Mouse (Mus musculus): ENCODE measurements around the gene Nipa2. TPM values are rescaled to one million over a fixed set of nuclear protein-coding genes. Genes with fewer than 3 reads are reported as not detected.

Nipa2 gene
- polyA plus RNA-seq, 1 experiment from 2014 or later = 44.8 TPM

- DNase-seq (ENCODE audit: low spot score, missing footprints) (no peak), ATAC-seq (ENCODE audit: low FRiP score) (no peak)
- H3K4me2 ChIP-seq = no peak overlapping the region
- H3K9me3 ChIP-seq (ENCODE audit: control insufficient read depth, low read length) = no peaks in the 10 kb centered on the region
- H3K4me3 ChIP-seq (ENCODE audit: low read depth, low read length) = no peak overlapping the region
- H3K27ac ChIP-seq (ENCODE audit: low read depth, low read length) = no peak overlapping the region
- peaks cover 13% of the 10 kb centered on the region for H3K36me3 ChIP-seq (ENCODE audit: control insufficient read depth, insufficient read depth, low read length)
- H3K27me3 ChIP-seq (ENCODE audit: control insufficient read depth, insufficient read depth, low read length) = no peaks in the 10 kb centered on the region
- H3K4me1 ChIP-seq (ENCODE audit: control insufficient read depth, insufficient read depth, low read length) = no peaks in the 10 kb centered on the region
- WGBS = 97% methylated on average over 5 of the region's 5 CpGs
- no peak overlapping the region for H3K9ac ChIP-seq (ENCODE audit: low read length)
These were observed 50.2 kb downstream of the Nipa2 start for GRCm38 (mm10) chr7:55912118-55912517.

GRCm38 (mm10) chr7:55911371-55911770, 50.9 kb downstream of the Nipa2 start:
- Histone ChIP-seq H3K4me1 (ENCODE audit: control insufficient read depth, insufficient read depth, low read length) (no peaks in the 10 kb centered on the region), H3K4me3 (ENCODE audit: low read depth, low read length) (no peak overlapping the region), H3K27ac (ENCODE audit: low read depth, low read length) (no peak overlapping the region), H3K9ac (ENCODE audit: low read length) (no peak overlapping the region), H3K9me3 (ENCODE audit: control insufficient read depth, low read length) (no peaks in the 10 kb centered on the region), H3K27me3 (ENCODE audit: control insufficient read depth, insufficient read depth, low read length) (no peaks in the 10 kb centered on the region), H3K36me3 (ENCODE audit: control insufficient read depth, insufficient read depth, low read length) (peaks cover 13% of the 10 kb centered on the region), H3K4me2 (no peak overlapping the region)
- WGBS = 88% methylated on average over 8 of the region's 8 CpGs
- DNase-seq (ENCODE audit: low spot score, missing footprints) (no peak), ATAC-seq (ENCODE audit: low FRiP score) (no peak)

- Histone ChIP-seq H3K4me1 (ENCODE audit: control insufficient read depth, insufficient read depth, low read length) (no peaks in the 10 kb centered on the region), H3K27me3 (ENCODE audit: control insufficient read depth, insufficient read depth, low read length) (no peaks in the 10 kb centered on the region), H3K9me3 (ENCODE audit: control insufficient read depth, low read length) (no peaks in the 10 kb centered on the region), H3K36me3 (ENCODE audit: control insufficient read depth, insufficient read depth, low read length) (peaks cover 16% of the 10 kb centered on the region), H3K27ac (ENCODE audit: low read depth, low read length) (no peak overlapping the region), H3K9ac (ENCODE audit: low read length) (no peak overlapping the region), H3K4me3 (ENCODE audit: low read depth, low read length) (no peak overlapping the region), H3K4me2 (no peak overlapping the region)
- WGBS = 80% methylated on average over 2 of the region's 2 CpGs
- DNase-seq (ENCODE audit: low spot score, missing footprints) (no peak), ATAC-seq (ENCODE audit: low FRiP score) (no peak)
These were observed 51.9 kb downstream of the Nipa2 start for GRCm38 (mm10) chr7:55910356-55910755.

GRCm38 (mm10) chr7:55909519-55909918, 52.8 kb downstream of the Nipa2 start:
- Histone ChIP-seq H3K36me3 (ENCODE audit: control insufficient read depth, insufficient read depth, low read length) (peaks cover 16% of the 10 kb centered on the region), H3K9ac (ENCODE audit: low read length) (no peak overlapping the region), H3K4me1 (ENCODE audit: control insufficient read depth, insufficient read depth, low read length) (no peaks in the 10 kb centered on the region), H3K4me3 (ENCODE audit: low read depth, low read length) (no peak overlapping the region), H3K4me2 (no peak overlapping the region), H3K27ac (ENCODE audit: low read depth, low read length) (no peak overlapping the region), H3K9me3 (ENCODE audit: control insufficient read depth, low read length) (no peaks in the 10 kb centered on the region), H3K27me3 (ENCODE audit: control insufficient read depth, insufficient read depth, low read length) (no peaks in the 10 kb centered on the region)
- ATAC-seq (ENCODE audit: low FRiP score) = no peak
- 100% methylated on average over 1 of the region's 1 CpGs for WGBS
- no peak for DNase-seq (ENCODE audit: low spot score, missing footprints)

- Histone ChIP-seq H3K36me3 (ENCODE audit: control insufficient read depth, insufficient read depth, low read length) (peaks cover 16% of the 10 kb centered on the region; the same call in 1 of the 2 replicates), H3K4me1 (ENCODE audit: control insufficient read depth, insufficient read depth, low read length) (no peaks in the 10 kb centered on the region), H3K4me3 (ENCODE audit: low read depth, low read length) (no peak overlapping the region), H3K27me3 (ENCODE audit: control insufficient read depth, insufficient read depth, low read length) (no peaks in the 10 kb centered on the region), H3K27ac (ENCODE audit: low read depth, low read length) (no peak overlapping the region), H3K9me3 (ENCODE audit: control insufficient read depth, low read length) (no peaks in the 10 kb centered on the region), H3K4me2 (no peak overlapping the region), H3K9ac (ENCODE audit: low read length) (no peak overlapping the region)
- DNase-seq (ENCODE audit: low spot score, missing footprints) (no peak), ATAC-seq (ENCODE audit: low FRiP score) (no peak)
- 81% methylated on average over 2 of the region's 2 CpGs for WGBS
These were observed 56.8 kb downstream of the Nipa2 start for GRCm38 (mm10) chr7:55905449-55905848.

GRCm38 (mm10) chr7:55903766-55904165, 58.5 kb downstream of the Nipa2 start:
- no peaks in the 10 kb centered on the region for H3K27me3 ChIP-seq (ENCODE audit: control insufficient read depth, insufficient read depth, low read length)
- H3K27ac ChIP-seq (ENCODE audit: low read depth, low read length) = no peak overlapping the region
- H3K36me3 ChIP-seq (ENCODE audit: control insufficient read depth, insufficient read depth, low read length) = peaks cover 22% of the 10 kb centered on the region; the same call in 1 of the 2 replicates
- WGBS = 90% methylated on average over 5 of the region's 5 CpGs
- no peaks in the 10 kb centered on the region for H3K4me1 ChIP-seq (ENCODE audit: control insufficient read depth, insufficient read depth, low read length)
- H3K4me2 ChIP-seq = no peak overlapping the region
- no peaks in the 10 kb centered on the region for H3K9me3 ChIP-seq (ENCODE audit: control insufficient read depth, low read length)
- no peak overlapping the region for H3K9ac ChIP-seq (ENCODE audit: low read length)
- no peak for DNase-seq (ENCODE audit: low spot score, missing footprints)
- H3K4me3 ChIP-seq (ENCODE audit: low read depth, low read length) = no peak overlapping the region
- no peak for ATAC-seq (ENCODE audit: low FRiP score)

GRCm38 (mm10) chr7:55891797-55892196, 70.5 kb downstream of the Nipa2 start:
- H3K4me1 ChIP-seq (ENCODE audit: control insufficient read depth, insufficient read depth, low read length) = no peaks in the 10 kb centered on the region
- H3K36me3 ChIP-seq (ENCODE audit: control insufficient read depth, insufficient read depth, low read length) = peaks cover 7% of the 10 kb centered on the region; the same call in 1 of the 2 replicates
- DNase-seq (ENCODE audit: low spot score, missing footprints) (no peak), ATAC-seq (ENCODE audit: low FRiP score) (no peak)
- no peak overlapping the region for H3K27ac ChIP-seq (ENCODE audit: low read depth, low read length)
- no peak overlapping the region for H3K4me2 ChIP-seq
- no peak overlapping the region for H3K9ac ChIP-seq (ENCODE audit: low read length)
- H3K9me3 ChIP-seq (ENCODE audit: control insufficient read depth, low read length) = no peaks in the 10 kb centered on the region
- 89% methylated on average over 11 of the region's 11 CpGs for WGBS
- no peaks in the 10 kb centered on the region for H3K27me3 ChIP-seq (ENCODE audit: control insufficient read depth, insufficient read depth, low read length)
- H3K4me3 ChIP-seq (ENCODE audit: low read depth, low read length) = no peak overlapping the region

- H3K4me1 ChIP-seq (ENCODE audit: control insufficient read depth, insufficient read depth, low read length) = no peaks in the 10 kb centered on the region
- no peak overlapping the region for H3K27ac ChIP-seq (ENCODE audit: low read depth, low read length)
- no peak overlapping the region for H3K9ac ChIP-seq (ENCODE audit: low read length)
- H3K4me2 ChIP-seq = no peak overlapping the region
- no peaks in the 10 kb centered on the region for H3K27me3 ChIP-seq (ENCODE audit: control insufficient read depth, insufficient read depth, low read length)
- H3K36me3 ChIP-seq (ENCODE audit: control insufficient read depth, insufficient read depth, low read length) = peaks cover 7% of the 10 kb centered on the region; the same call in 1 of the 2 replicates
- no peak for ATAC-seq (ENCODE audit: low FRiP score)
- H3K4me3 ChIP-seq (ENCODE audit: low read depth, low read length) = no peak overlapping the region
- no peak for DNase-seq (ENCODE audit: low spot score, missing footprints)
- H3K9me3 ChIP-seq (ENCODE audit: control insufficient read depth, low read length) = no peaks in the 10 kb centered on the region
These were observed 71.5 kb downstream of the Nipa2 start for GRCm38 (mm10) chr7:55890731-55891130.

- no peaks in the 10 kb centered on the region for H3K27me3 ChIP-seq (ENCODE audit: control insufficient read depth, insufficient read depth, low read length)
- no peak overlapping the region for H3K9ac ChIP-seq (ENCODE audit: low read length)
- peaks cover 7% of the 10 kb centered on the region; the same call in 1 of the 2 replicates for H3K36me3 ChIP-seq (ENCODE audit: control insufficient read depth, insufficient read depth, low read length)
- no peak overlapping the region for H3K27ac ChIP-seq (ENCODE audit: low read depth, low read length)
- H3K9me3 ChIP-seq (ENCODE audit: control insufficient read depth, low read length) = no peaks in the 10 kb centered on the region
- no peak for ATAC-seq (ENCODE audit: low FRiP score)
- 91% methylated on average over 4 of the region's 4 CpGs for WGBS
- H3K4me3 ChIP-seq (ENCODE audit: low read depth, low read length) = no peak overlapping the region
- no peak for DNase-seq (ENCODE audit: low spot score, missing footprints)
- H3K4me1 ChIP-seq (ENCODE audit: control insufficient read depth, insufficient read depth, low read length) = no peaks in the 10 kb centered on the region
- no peak overlapping the region for H3K4me2 ChIP-seq
These were observed 72.3 kb downstream of the Nipa2 start for GRCm38 (mm10) chr7:55889996-55890395.

- H3K36me3 ChIP-seq (ENCODE audit: control insufficient read depth, insufficient read depth, low read length) = peaks cover 9% of the 10 kb centered on the region; the same call in 1 of the 2 replicates
- ATAC-seq (ENCODE audit: low FRiP score) = no peak
- 91% methylated on average over 4 of the region's 4 CpGs for WGBS
- DNase-seq (ENCODE audit: low spot score, missing footprints) = no peak
- no peak overlapping the region for H3K4me2 ChIP-seq
- no peak overlapping the region for H3K4me3 ChIP-seq (ENCODE audit: low read depth, low read length)
- H3K27me3 ChIP-seq (ENCODE audit: control insufficient read depth, insufficient read depth, low read length) = no peaks in the 10 kb centered on the region
- H3K9me3 ChIP-seq (ENCODE audit: control insufficient read depth, low read length) = no peaks in the 10 kb centered on the region
- H3K4me1 ChIP-seq (ENCODE audit: control insufficient read depth, insufficient read depth, low read length) = no peaks in the 10 kb centered on the region
- H3K9ac ChIP-seq (ENCODE audit: low read length) = no peak overlapping the region
- H3K27ac ChIP-seq (ENCODE audit: low read depth, low read length) = no peak overlapping the region
These were observed 73.7 kb downstream of the Nipa2 start for GRCm38 (mm10) chr7:55888603-55889002.
